Mouse (Mus musculus) stomach, postnatal 0 days (tissue): Measurements from ENCODE around the gene Aldh3b2. TPM values are rescaled to one million over a fixed set of nuclear protein-coding genes. Genes with fewer than 3 reads are reported as not detected.
"Not testable (repeated sequence)": the region's sequence is repeated elsewhere in the genome, so short reads cannot be mapped to it uniquely, and the experiment has no call there.

ENCODE experiments used
- ATAC-seq: fragments of 200-750 bp; cut with Nextera tagmentation; 2 replicates; pipeline ENCODE4 v1.8.0; 2017; ENCODE audit not compliant: low FRiP score, low TSS enrichment
- DNase-seq: peaks from one replicate; pipeline ENCODE4 v3.0.0-alpha.2; 2016; ENCODE audit warnings: low spot score
- H3K27ac ChIP-seq: fragments of 300-500 bp; sonication (generic); replicated peaks from 2 replicates; pipeline ENCODE4 v1.5.1; 2014; ENCODE audit warnings: mild to moderate bottlenecking, control low read depth
- H3K27me3 ChIP-seq: fragments of 300-500 bp; sonication (generic); 2 replicates; pipeline ENCODE4 v1.6.1; 2014; ENCODE audit warnings: low read length; ENCODE audit not compliant: control insufficient read depth, insufficient read depth
- H3K36me3 ChIP-seq: fragments of 300-500 bp; sonication (generic); 2 replicates; pipeline ENCODE4 v1.6.1; 2014; ENCODE audit warnings: low read length, mixed read lengths; ENCODE audit not compliant: control insufficient read depth, insufficient read depth
- H3K4me1 ChIP-seq: fragments of 300-500 bp; sonication (generic); replicated peaks from 2 replicates; pipeline ENCODE4 v1.6.1; 2014; ENCODE audit warnings: antibody characterized with exemption; ENCODE audit not compliant: control insufficient read depth, insufficient read depth
- H3K4me2 ChIP-seq: fragments of 300-500 bp; sonication (generic); replicated peaks from 2 replicates; pipeline ENCODE4 v1.6.1; 2014; ENCODE audit warnings: low read depth, mild to moderate bottlenecking, control low read depth, moderate library complexity
- H3K4me3 ChIP-seq: fragments of 300-500 bp; sonication (generic); 2 replicates; pipeline ENCODE4 v1.5.1; 2014; ENCODE audit warnings: low read depth, low read length, control low read depth
- H3K9ac ChIP-seq: fragments of 300-500 bp; sonication (generic); 2 replicates; pipeline ENCODE4 v1.6.1; 2014; ENCODE audit warnings: mild to moderate bottlenecking, low read length, control low read depth, mixed read lengths
- H3K9me3 ChIP-seq: fragments of 300-500 bp; sonication (generic); 2 replicates; pipeline ENCODE4 v1.6.1; 2016; ENCODE audit warnings: low read length; ENCODE audit not compliant: control insufficient read depth
- CTCF ChIP-seq: IDR thresholded peaks from 2 replicates; pipeline ENCODE4 v1.5.1; 2016; ENCODE audit warnings: antibody characterized with exemption, low read depth, mild to moderate bottlenecking, moderate library complexity
- EP300 ChIP-seq: optimal IDR thresholded peaks from 2 replicates; pipeline ENCODE3; 2016; ENCODE audit warnings: antibody characterized with exemption
- WGBS: fragments of 180-500 bp; shearing (Covaris S2); extraction: QIAGEN DNeasy Blood & Tissue Kit; methylation state at CpG from one replicate; pipeline ENCODE4 v1.1.7; 2014; 5-methylcytosine and 5-hydroxymethylcytosine counted together
- polyA plus RNA-seq: library from polyadenylated mRNA; unstranded; fragments of >200 nt; fragmentation: Nextera tagmentation; extraction: Ambion mirVana; gene quantifications from 2 replicates; pipeline ENCODE4 v1.2.1, GENCODE M21; 2015

Gene Aldh3b2
- polyA plus RNA-seq, 1 experiment from 2014 or later = 75.8 TPM

DNA sequence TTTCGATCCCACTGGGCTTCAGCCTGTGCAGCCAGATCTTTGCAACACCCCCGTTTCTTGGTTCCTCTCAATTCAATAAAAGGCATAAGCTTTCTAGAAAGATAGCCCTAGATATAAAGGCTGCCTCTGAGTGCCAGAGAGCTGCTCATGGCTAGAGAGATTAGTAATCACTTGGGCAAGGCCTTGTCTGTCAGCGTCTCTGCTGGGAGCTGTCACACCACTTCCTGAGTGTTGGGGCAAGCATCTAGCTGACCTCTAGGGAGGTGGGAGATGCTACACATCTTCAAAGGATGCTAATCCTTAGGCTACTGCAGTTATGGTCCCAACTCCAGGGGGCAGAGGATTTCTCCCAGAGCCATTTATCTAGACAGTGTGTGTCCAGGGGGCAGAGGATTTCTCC lies 4.9 kb upstream of the Aldh3b2 start:
- Histone ChIP-seq H3K9ac (no peak overlapping the region), H3K36me3 (no peaks in the 10 kb centered on the region)
- no peak for ATAC-seq

GRCm38 (mm10) chr19:3974608-3975007 lies 2.5 kb downstream of the Aldh3b2 start:
- not testable (repeated sequence) for H3K36me3 ChIP-seq
- 68% methylated on average over 6 of the region's 6 CpGs for WGBS

More for the DNA sequence above, 4.9 kb upstream of the Aldh3b2 start:
- Histone ChIP-seq H3K4me1 (no peaks in the 10 kb centered on the region; the same call in 1 of the 2 replicates), H3K27me3 (no peaks in the 10 kb centered on the region), H3K27ac (no peak overlapping the region), H3K4me2 (no peak overlapping the region), H3K9me3 (no peaks in the 10 kb centered on the region), H3K4me3 (no peak overlapping the region)
- 44% methylated on average over 3 of the region's 3 CpGs for WGBS
- TF ChIP-seq EP300 (no peak), CTCF (no peak)
- no peak for DNase-seq

DNA sequence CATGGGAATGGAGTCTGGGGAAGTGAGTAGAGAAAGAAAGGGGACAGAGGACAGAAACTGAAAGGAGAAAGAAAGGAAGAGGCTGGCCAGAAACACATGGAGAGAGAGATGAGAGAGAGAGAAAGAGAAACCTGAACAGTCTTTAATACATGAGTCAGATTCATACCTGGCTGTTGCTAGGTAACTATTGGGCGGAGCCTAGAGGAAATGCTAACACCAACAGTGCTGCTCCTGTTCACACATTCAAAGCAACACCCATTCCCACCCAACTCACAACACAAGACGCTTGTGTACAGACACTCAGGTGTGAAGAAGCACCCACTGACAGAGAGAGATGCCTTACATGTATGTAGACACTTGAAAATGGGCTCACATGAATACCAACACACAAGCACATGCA lies 3.7 kb downstream of the Aldh3b2 start:
- WGBS = 49% methylated on average over 2 of the region's 2 CpGs
- Histone ChIP-seq H3K27me3 (no peaks in the 10 kb centered on the region), H3K4me3 (no peak overlapping the region), H3K9me3 (no peaks in the 10 kb centered on the region), H3K36me3 (no peaks in the 10 kb centered on the region), H3K9ac (no peak overlapping the region), H3K4me2 (no peak overlapping the region), H3K4me1 (no peaks in the 10 kb centered on the region; the same call in 1 of the 2 replicates), H3K27ac (0 out of 2 replicates have a peak overlapping the region, but pooled peaks have one; percentile 1)
- TF ChIP-seq EP300 = no peak
- no peak for TF ChIP-seq CTCF
- peak; percentile 66 for DNase-seq
- ATAC-seq = peak; percentile 48; the same call in 1 of the 2 replicates

More at GRCm38 (mm10) chr19:3974608-3975007, 2.5 kb downstream of the Aldh3b2 start:
- not testable (repeated sequence) for H3K4me2 ChIP-seq, DNase-seq, H3K9ac ChIP-seq, H3K9me3 ChIP-seq, ATAC-seq, H3K27ac ChIP-seq, H3K27me3 ChIP-seq, H3K4me1 ChIP-seq, H3K4me3 ChIP-seq

- H3K36me3 ChIP-seq = no peaks in the 10 kb centered on the region
- peak; percentile 82 for DNase-seq
- H3K4me2 ChIP-seq = no peak overlapping the region
- no peak overlapping the region for H3K27ac ChIP-seq
- H3K9ac ChIP-seq = no peak overlapping the region
- H3K4me1 ChIP-seq = no peaks in the 10 kb centered on the region; the same call in 1 of the 2 replicates
- no peaks in the 10 kb centered on the region for H3K27me3 ChIP-seq
- H3K9me3 ChIP-seq = no peaks in the 10 kb centered on the region
- 12% methylated on average over 4 of the region's 4 CpGs for WGBS
- ATAC-seq = peak; percentile 70
- TF ChIP-seq CTCF = peak; percentile 95
- TF ChIP-seq EP300 = no peak
- H3K4me3 ChIP-seq = no peak overlapping the region
Observed at GRCm38 (mm10) chr19:3980309-3980708, 8.2 kb downstream of the Aldh3b2 start.

DNA sequence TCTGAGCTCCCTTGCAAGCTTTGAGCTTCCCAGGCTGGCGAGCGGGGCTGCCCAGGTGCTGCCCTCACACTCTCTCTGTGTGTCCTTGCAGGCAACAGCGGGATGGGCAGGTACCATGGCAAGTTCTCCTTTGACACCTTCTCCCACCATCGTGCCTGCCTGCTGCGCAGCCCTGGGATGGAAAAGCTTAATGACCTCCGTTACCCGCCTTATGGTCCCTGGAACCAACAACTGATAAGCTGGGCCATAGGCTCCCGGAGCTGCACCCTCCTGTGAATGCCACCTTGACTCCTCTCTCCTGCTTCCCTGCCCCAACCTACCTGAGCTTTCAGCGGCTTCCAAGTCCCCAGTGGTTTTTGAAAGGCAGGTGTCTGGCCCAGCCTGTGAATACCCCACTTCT lies 8.8 kb downstream of the Aldh3b2 start:
- Histone ChIP-seq H3K27ac (no peak overlapping the region), H3K4me1 (no peaks in the 10 kb centered on the region; the same call in 1 of the 2 replicates), H3K36me3 (no peaks in the 10 kb centered on the region), H3K9ac (no peak overlapping the region), H3K9me3 (no peaks in the 10 kb centered on the region), H3K4me2 (no peak overlapping the region), H3K27me3 (no peaks in the 10 kb centered on the region), H3K4me3 (no peak overlapping the region)
- no peak for TF ChIP-seq EP300
- TF ChIP-seq CTCF = no peak
- no peak for DNase-seq
- ATAC-seq = no peak
- 74% methylated on average over 9 of the region's 9 CpGs for WGBS

GRCm38 (mm10) chr19:3983527-3984200 lies 11.5 kb downstream of the Aldh3b2 start:
- TF ChIP-seq EP300 = no peak
- TF ChIP-seq CTCF = no peak
- DNase-seq (no peak), ATAC-seq (no peak)
- no peaks in the 10 kb centered on the region for H3K36me3 ChIP-seq
- H3K4me3 ChIP-seq = no peak overlapping the region
- no peak overlapping the region for H3K9ac ChIP-seq
- H3K4me2 ChIP-seq = no peak overlapping the region
- no peaks in the 10 kb centered on the region for H3K27me3 ChIP-seq
- H3K4me1 ChIP-seq = peaks cover 5% of the 10 kb centered on the region; the same call in 1 of the 2 replicates
- H3K27ac ChIP-seq = no peak overlapping the region
- H3K9me3 ChIP-seq = no peaks in the 10 kb centered on the region
- 59% methylated on average over 9 of the region's 9 CpGs for WGBS
